Mouse (Mus musculus) c-Kit-positive CD71-positive TER-119-positive erythroid progenitor cells, embryonic 14.5 days (primary cell): ENCODE results near the gene Emsy.

ENCODE experiments used
- DNase-seq: peaks from one replicate; pipeline ENCODE4 v3.0.0-alpha.2; 2013; ENCODE audit warnings: low spot score

Emsy gene

GRCm38 (mm10) chr7:98577461-98577860 is 79.1 kb downstream of the Emsy start:
- no peak for DNase-seq

GRCm38 (mm10) chr7:98575651-98576239 is 80.8 kb downstream of the Emsy start:
- no peak for DNase-seq

- DNase-seq = no peak
These were observed 81.8 kb downstream of the Emsy start for GRCm38 (mm10) chr7:98574771-98575191.

GRCm38 (mm10) chr7:98574271-98574670 is 82.3 kb downstream of the Emsy start:
- DNase-seq = no peak

GRCm38 (mm10) chr7:98573231-98573781 is 83.3 kb downstream of the Emsy start:
- DNase-seq = no peak

- no peak for DNase-seq
These were observed 84.2 kb downstream of the Emsy start for GRCm38 (mm10) chr7:98572223-98572868.

- no peak for DNase-seq
These were observed 85.6 kb downstream of the Emsy start for GRCm38 (mm10) chr7:98570824-98571505.

- DNase-seq = no peak
These were observed 89.5 kb downstream of the Emsy start for GRCm38 (mm10) chr7:98567056-98567455.

- DNase-seq = no peak
These were observed 91.8 kb downstream of the Emsy start for GRCm38 (mm10) chr7:98564607-98565364.

GRCm38 (mm10) chr7:98563991-98564390 is 92.6 kb downstream of the Emsy start:
- DNase-seq = no peak

GRCm38 (mm10) chr7:98562966-98563365 is 93.6 kb downstream of the Emsy start:
- no peak for DNase-seq

- DNase-seq = no peak
These were observed 94.4 kb downstream of the Emsy start for GRCm38 (mm10) chr7:98562186-98562585.

- no peak for DNase-seq
These were observed 94.9 kb downstream of the Emsy start for GRCm38 (mm10) chr7:98561556-98562164.

- DNase-seq = no peak
These were observed 98.3 kb downstream of the Emsy start for GRCm38 (mm10) chr7:98558128-98558921.

GRCm38 (mm10) chr7:98556767-98557394 is 99.7 kb downstream of the Emsy start:
- DNase-seq = no peak

GRCm38 (mm10) chr7:98551041-98551440 is 105.5 kb downstream of the Emsy start:
- DNase-seq = no peak

GRCm38 (mm10) chr7:98550596-98550995 is 106.0 kb downstream of the Emsy start:
- no peak for DNase-seq

GRCm38 (mm10) chr7:98548839-98549238 is 107.7 kb downstream of the Emsy start:
- DNase-seq = no peak

- DNase-seq = no peak
These were observed 112.0 kb downstream of the Emsy start for GRCm38 (mm10) chr7:98544556-98544955.

GRCm38 (mm10) chr7:98543853-98544370 is 112.7 kb downstream of the Emsy start:
- DNase-seq = no peak
